Mouse (Mus musculus): ENCODE data around the gene Tnfrsf17. TPM values are rescaled to one million over a fixed set of nuclear protein-coding genes. Genes with fewer than 3 reads are reported as not detected.
"Not testable (repeated sequence)": the region's sequence is repeated elsewhere in the genome, so short reads cannot be mapped to it uniquely, and the experiment has no call there.

The Tnfrsf17 gene
- total RNA-seq, 2 experiments from 2014 or later: not detected

- DNase-seq (ENCODE audit: low spot score in 2 of 2): no peak
These were observed 17.4 kb downstream of the Tnfrsf17 start for GRCm38 (mm10) chr16:11331030-11331429.

GRCm38 (mm10) chr16:11343292-11343815, 29.7 kb downstream of the Tnfrsf17 start:
- no peak for DNase-seq (ENCODE audit: low spot score in 2 of 2)

- DNase-seq (ENCODE audit: low spot score in 2 of 2): no peak
These were observed 38.3 kb downstream of the Tnfrsf17 start for GRCm38 (mm10) chr16:11351903-11352302.

GRCm38 (mm10) chr16:11359173-11359572, 45.6 kb downstream of the Tnfrsf17 start:
- no peak for DNase-seq (ENCODE audit: low spot score in 2 of 2)

- no peak for DNase-seq (ENCODE audit: low spot score in 2 of 2)
These were observed 46.3 kb downstream of the Tnfrsf17 start for GRCm38 (mm10) chr16:11359919-11360318.

GRCm38 (mm10) chr16:11360576-11360975, 47.0 kb downstream of the Tnfrsf17 start:
- not testable (repeated sequence) for DNase-seq (ENCODE audit: low spot score in 2 of 2)

- no peak for DNase-seq (ENCODE audit: low spot score in 2 of 2)
These were observed 52.0 kb downstream of the Tnfrsf17 start for GRCm38 (mm10) chr16:11365626-11366025.

- DNase-seq (ENCODE audit: low spot score in 2 of 2): no peak
These were observed 53.2 kb downstream of the Tnfrsf17 start for GRCm38 (mm10) chr16:11366851-11367250.

GRCm38 (mm10) chr16:11368412-11368811, 54.8 kb downstream of the Tnfrsf17 start:
- no peak for DNase-seq (ENCODE audit: low spot score in 2 of 2)

GRCm38 (mm10) chr16:11369162-11369561, 55.5 kb downstream of the Tnfrsf17 start:
- DNase-seq (ENCODE audit: low spot score in 2 of 2): no peak

- DNase-seq (ENCODE audit: low spot score in 2 of 2): no peak
These were observed 56.0 kb downstream of the Tnfrsf17 start for GRCm38 (mm10) chr16:11369642-11370041.

Other genes with a start within 250 kb of the Tnfrsf17 start
- 10 to 100 TPM; 12.2 to 15.0 TPM for gene Litaf, start 247.7 kb upstream of the Tnfrsf17 start, total RNA-seq (2021)
- 10 to 100 TPM; 31.3 to 37.4 TPM for gene Txndc11, start 179.2 kb upstream of the Tnfrsf17 start, total RNA-seq (2021)
- 10 to 100 TPM; 75.6 to 78.0 TPM for gene Zc3h7a, start 137.4 kb upstream of the Tnfrsf17 start, total RNA-seq (2021)
- 10 to 100 TPM; 52.4 to 53.5 TPM for gene Rsl1d1, start 110.5 kb upstream of the Tnfrsf17 start, total RNA-seq (2021)
- gene Gspt1, start 59.5 kb upstream of the Tnfrsf17 start, total RNA-seq (2021): 10 to 100 TPM; 92.4 to 95.1 TPM
- 10 to 100 TPM; 26.9 to 33.6 TPM for gene Snx29, start 9.1 kb downstream of the Tnfrsf17 start, total RNA-seq (2021)

Measured in layer of hippocampus, postnatal 14 days (tissue).